Mouse (Mus musculus) embryonic facial prominence, embryonic 14.5 days (tissue): ENCODE data around the gene Dlst. TPM values are rescaled to one million over a fixed set of nuclear protein-coding genes. Genes with fewer than 3 reads are reported as not detected.

Experiments
- ATAC-seq: fragments of 200-750 bp; cut with Nextera tagmentation; 2 replicates; pipeline ENCODE4 v1.8.0; 2017; ENCODE audit warnings: low read depth, moderate number of reproducible peaks, moderate TSS enrichment
- DNase-seq: peaks from one replicate; pipeline ENCODE4 v3.0.0-alpha.2; 2015; ENCODE audit warnings: low spot score
- H3K27ac ChIP-seq: fragments of 300-500 bp; sonication (generic); replicated peaks from 2 replicates; pipeline ENCODE4 v1.5.1; 2014; ENCODE audit warnings: low read depth, mild to moderate bottlenecking, low read length, moderate library complexity
- H3K27me3 ChIP-seq: fragments of 300-500 bp; sonication (generic); replicated peaks from 2 replicates; pipeline ENCODE4 v1.6.1; 2014; ENCODE audit warnings: low read length; ENCODE audit not compliant: control insufficient read depth, insufficient read depth
- H3K36me3 ChIP-seq: fragments of 300-500 bp; sonication (generic); 2 replicates; pipeline ENCODE4 v1.6.1; 2014; ENCODE audit warnings: low read length, mixed read lengths; ENCODE audit not compliant: control insufficient read depth, insufficient read depth
- H3K4me1 ChIP-seq: fragments of 300-500 bp; sonication (generic); 2 replicates; pipeline ENCODE4 v1.6.1; 2014; ENCODE audit warnings: antibody characterized with exemption, low read length; ENCODE audit not compliant: control insufficient read depth, insufficient read depth
- H3K4me2 ChIP-seq: fragments of 300-500 bp; sonication (generic); 2 replicates; pipeline ENCODE4 v1.6.1; 2014; ENCODE audit warnings: low read depth, mild to moderate bottlenecking, low read length, moderate library complexity, mixed read lengths
- H3K4me3 ChIP-seq: fragments of 300-500 bp; sonication (generic); 2 replicates; pipeline ENCODE4 v1.5.1; 2014; ENCODE audit warnings: low read depth, mild to moderate bottlenecking, low read length
- H3K9ac ChIP-seq: fragments of 300-500 bp; sonication (generic); 2 replicates; pipeline ENCODE4 v1.6.1; 2014; ENCODE audit warnings: low read depth, mild to moderate bottlenecking, low read length, moderate library complexity, mixed read lengths
- H3K9me3 ChIP-seq: fragments of 300-500 bp; sonication (generic); 2 replicates; pipeline ENCODE4 v1.6.1; 2016; ENCODE audit warnings: low read length; ENCODE audit not compliant: control insufficient read depth
- WGBS: fragments of 180-500 bp; shearing (Covaris S2); extraction: QIAGEN DNeasy Blood & Tissue Kit; methylation state at CpG from one replicate; pipeline ENCODE4 v1.1.7; 2014; 5-methylcytosine and 5-hydroxymethylcytosine counted together
- polyA plus RNA-seq: library from polyadenylated mRNA; unstranded; fragments of >200 nt; fragmentation: Nextera tagmentation; extraction: Ambion mirVana; gene quantifications from 2 replicates; pipeline ENCODE4 v1.2.1, GENCODE M21; 2014

The Dlst gene
- 110 and 112 TPM in 2 replicates for polyA plus RNA-seq

DNA sequence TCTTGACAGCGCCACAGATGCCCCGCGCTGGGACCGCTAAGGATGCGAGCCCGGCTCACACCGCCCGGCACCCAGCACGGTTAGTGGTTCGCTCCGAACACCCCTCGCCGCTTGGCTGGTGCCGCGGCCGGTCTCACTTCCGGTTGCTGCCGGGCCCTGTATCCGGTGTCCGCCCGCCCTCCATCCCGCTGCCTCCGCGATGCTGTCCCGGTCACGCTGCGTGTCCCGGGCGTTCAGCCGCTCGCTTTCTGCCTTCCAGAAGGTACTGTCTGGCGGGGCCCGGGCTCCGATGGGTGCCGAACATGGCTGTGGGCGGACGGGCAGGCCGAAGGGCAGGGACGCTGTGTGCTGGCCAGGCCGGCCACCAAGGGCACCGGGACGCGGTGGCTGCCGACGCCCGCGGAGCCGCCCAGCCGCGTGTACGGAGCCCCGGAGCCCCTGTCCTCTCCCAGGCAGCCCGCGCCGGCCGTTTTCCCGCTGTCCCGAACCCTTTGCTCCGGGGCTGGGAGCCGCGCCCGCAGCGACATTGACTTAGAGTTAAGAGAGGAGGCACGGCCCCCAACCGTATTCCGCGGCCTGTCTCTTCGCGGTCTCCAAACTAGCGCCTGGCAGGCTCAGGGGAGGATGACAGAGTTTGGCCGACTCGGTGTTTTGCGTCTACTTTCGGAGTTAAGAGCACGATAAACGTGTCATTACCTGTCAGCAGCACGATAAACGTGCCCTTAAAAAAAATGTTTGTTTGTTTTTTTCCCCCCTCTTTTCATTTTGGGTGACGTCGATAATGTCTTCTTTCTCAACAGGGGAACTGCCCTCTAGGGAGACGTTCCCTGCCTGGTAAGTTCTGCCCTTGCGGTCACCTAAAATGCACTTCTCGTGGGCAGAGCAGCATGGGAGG, at the start of gene Dlst, which contains the start of gene Prox2:
TSS of gene Dlst (plus strand) at position 136 of the 895 bp plus-strand sequence.
TSS of gene Prox2 (minus strand) at position 62 of the 895 bp plus-strand sequence.
- under 1% methylated on average over 35 of the region's 83 CpGs for WGBS
- no peaks in the 10 kb centered on the region for H3K9me3 ChIP-seq
- H3K4me1 ChIP-seq = peaks cover 27% of the 10 kb centered on the region
- H3K4me2 ChIP-seq = peak within 1 kb of the TSS; percentile 71
- peak within 1 kb of the TSS; percentile 86 for H3K27ac ChIP-seq
- H3K27me3 ChIP-seq = no peaks in the 10 kb centered on the region
- peak; percentile 91 for DNase-seq
- H3K4me3 ChIP-seq = peak within 1 kb of the TSS; percentile 96
- peak; percentile 95 for ATAC-seq
- peak within 1 kb of the TSS; percentile 96 for H3K9ac ChIP-seq
- H3K36me3 ChIP-seq = no peaks in the 10 kb centered on the region

DNA sequence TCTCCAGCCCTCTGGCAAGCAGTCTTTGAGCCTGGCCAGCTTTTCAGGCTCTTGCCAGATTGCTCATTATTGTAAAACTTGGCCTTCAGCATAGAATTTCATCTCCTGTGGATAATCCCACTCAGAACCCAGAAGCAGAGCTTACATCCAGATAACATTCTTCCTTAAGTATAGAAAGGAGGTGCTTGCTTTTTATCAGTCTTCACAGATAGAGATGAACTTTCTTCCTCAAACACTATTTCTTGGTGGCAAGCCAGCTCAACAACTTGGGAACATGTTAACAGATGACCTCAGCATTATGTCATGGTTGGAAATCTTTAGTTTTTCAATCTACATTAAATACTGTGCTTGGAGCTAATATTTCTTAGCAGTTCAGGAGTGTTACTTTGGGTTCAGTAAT, 39.6 kb upstream of the Dlst start:
- no peak overlapping the region for H3K9ac ChIP-seq
- no peaks in the 10 kb centered on the region for H3K4me1 ChIP-seq
- ATAC-seq (no peak), DNase-seq (no peak)
- no peaks in the 10 kb centered on the region for H3K27me3 ChIP-seq
- H3K9me3 ChIP-seq = no peaks in the 10 kb centered on the region
- no peak overlapping the region for H3K27ac ChIP-seq
- H3K4me3 ChIP-seq = no peak overlapping the region
- no peak overlapping the region for H3K4me2 ChIP-seq
- H3K36me3 ChIP-seq = peaks cover 69% of the 10 kb centered on the region

DNA sequence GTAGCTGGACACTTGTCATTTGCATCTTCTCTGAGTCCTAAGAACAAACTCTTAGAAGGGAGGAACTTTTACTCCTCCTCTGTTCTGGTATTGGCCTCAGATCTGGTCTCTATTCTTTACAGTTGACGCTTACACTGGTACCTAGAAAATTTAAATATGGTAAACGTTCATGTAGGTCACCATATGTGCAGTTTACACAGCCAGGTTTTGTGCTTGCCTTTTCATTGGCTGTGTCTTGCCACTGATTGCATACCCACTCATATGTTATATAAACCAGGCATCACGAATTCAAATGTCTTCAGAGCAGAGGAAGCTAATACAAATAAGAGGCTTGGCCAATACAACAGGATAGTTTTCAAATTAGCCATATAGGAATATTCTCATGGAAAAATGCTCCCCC, 33.5 kb upstream of the Dlst start:
- H3K36me3 ChIP-seq = peaks cover 34% of the 10 kb centered on the region; the same call in 1 of the 2 replicates
- H3K27ac ChIP-seq = no peak overlapping the region
- no peaks in the 10 kb centered on the region for H3K27me3 ChIP-seq
- H3K4me3 ChIP-seq = no peak overlapping the region
- no peaks in the 10 kb centered on the region for H3K9me3 ChIP-seq
- no peak overlapping the region for H3K9ac ChIP-seq
- no peaks in the 10 kb centered on the region for H3K4me1 ChIP-seq
- H3K4me2 ChIP-seq = no peak overlapping the region
- ATAC-seq (no peak), DNase-seq (no peak)
- WGBS = 82% methylated on average over 3 of the region's 3 CpGs

DNA sequence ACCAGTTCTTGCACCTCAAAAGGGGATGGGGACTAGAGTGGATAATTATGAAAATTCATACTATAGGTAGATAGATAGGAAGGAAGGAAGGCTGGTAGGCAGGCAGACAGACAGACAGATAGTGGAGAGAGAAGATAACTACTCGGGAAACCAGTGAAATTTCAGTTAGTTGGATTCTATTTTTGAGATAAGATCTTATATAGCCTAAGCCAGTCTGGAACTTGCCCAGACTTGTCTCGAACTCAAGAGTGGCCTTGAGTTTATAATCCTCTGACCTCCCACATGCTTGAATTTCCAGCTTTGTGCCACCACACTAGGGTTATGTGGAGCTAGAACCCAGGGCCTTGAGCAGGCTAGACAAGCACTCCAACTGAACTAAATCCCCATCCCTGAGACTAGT, 26.4 kb upstream of the Dlst start:
- H3K27ac ChIP-seq = no peak overlapping the region
- 86% methylated on average over 2 of the region's 2 CpGs for WGBS
- H3K4me3 ChIP-seq = no peak overlapping the region
- DNase-seq = no peak
- ATAC-seq = no peak
- no peak overlapping the region for H3K9ac ChIP-seq
- no peaks in the 10 kb centered on the region for H3K9me3 ChIP-seq
- no peaks in the 10 kb centered on the region for H3K4me1 ChIP-seq
- no peak overlapping the region for H3K4me2 ChIP-seq
- peaks cover 34% of the 10 kb centered on the region for H3K36me3 ChIP-seq
- no peaks in the 10 kb centered on the region for H3K27me3 ChIP-seq

DNA sequence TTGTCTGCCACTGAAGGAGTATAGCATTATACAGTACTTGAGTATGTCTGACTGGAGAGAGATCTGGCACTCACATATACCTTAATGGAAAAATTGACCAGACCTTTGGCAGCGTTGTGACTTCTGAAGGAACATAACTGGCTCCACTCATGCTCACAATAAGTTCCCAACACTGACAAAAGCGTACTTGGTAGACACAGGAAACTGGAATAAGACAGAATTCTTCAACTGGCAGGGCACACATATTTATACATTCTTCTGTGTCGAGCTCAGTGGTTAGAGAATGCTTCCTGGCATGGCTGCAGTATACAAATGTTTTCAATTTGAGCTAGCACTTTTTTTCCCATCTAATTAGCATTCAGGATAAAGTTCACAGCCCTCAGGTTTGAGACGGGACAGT, 25.7 kb upstream of the Dlst start:
- Histone ChIP-seq H3K36me3 (peaks cover 37% of the 10 kb centered on the region), H3K4me3 (no peak overlapping the region), H3K9me3 (no peaks in the 10 kb centered on the region), H3K4me2 (no peak overlapping the region), H3K27ac (no peak overlapping the region), H3K9ac (no peak overlapping the region), H3K4me1 (no peaks in the 10 kb centered on the region), H3K27me3 (no peaks in the 10 kb centered on the region)
- ATAC-seq (no peak), DNase-seq (peak; percentile 17)
- 58% methylated on average over 4 of the region's 4 CpGs for WGBS

DNA sequence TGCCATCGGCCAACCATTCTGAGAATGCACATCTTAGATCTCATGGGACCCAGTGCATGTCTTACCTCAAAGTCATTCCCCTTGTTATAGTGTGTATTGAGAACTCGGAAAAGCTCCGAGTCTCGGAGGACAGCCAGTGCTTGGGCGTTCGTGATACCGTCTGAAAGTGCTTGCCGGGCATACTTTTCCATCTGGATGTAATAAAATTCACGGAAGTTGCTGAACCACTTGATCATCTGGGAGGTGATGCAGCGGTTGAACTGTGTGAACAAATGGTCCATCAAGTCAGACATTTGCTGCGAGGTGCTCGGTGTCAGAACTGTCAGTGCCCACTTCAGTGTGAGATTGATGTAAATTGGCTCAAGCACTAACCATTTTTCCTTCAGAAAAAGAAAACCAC, 22.8 kb upstream of the Dlst start:
- Histone ChIP-seq H3K4me3 (no peak overlapping the region), H3K27ac (no peak overlapping the region), H3K4me2 (no peak overlapping the region), H3K9ac (no peak overlapping the region), H3K4me1 (no peaks in the 10 kb centered on the region), H3K27me3 (no peaks in the 10 kb centered on the region), H3K9me3 (no peaks in the 10 kb centered on the region), H3K36me3 (peaks cover 37% of the 10 kb centered on the region)
- ATAC-seq (no peak), DNase-seq (no peak)
- 64% methylated on average over 12 of the region's 12 CpGs for WGBS

DNA sequence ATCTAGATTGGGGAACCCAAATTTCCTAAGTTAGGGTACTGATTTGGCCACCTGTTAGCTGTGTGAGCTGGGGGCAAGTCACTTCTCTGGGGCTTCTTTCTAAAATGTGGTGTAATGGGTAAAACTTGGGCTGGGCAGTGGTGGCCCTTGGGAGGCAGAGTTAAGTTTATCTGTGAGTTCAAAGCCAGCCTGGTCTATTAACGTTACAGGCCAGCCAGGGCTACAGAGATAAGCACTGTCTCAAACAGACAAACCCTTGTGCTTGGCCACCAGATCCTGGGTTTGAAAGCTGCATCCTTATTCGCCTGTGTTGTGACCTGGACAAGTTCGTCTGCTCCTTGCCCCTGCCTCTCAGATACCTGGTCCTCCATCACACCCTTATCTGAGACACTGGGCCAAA, 19.4 kb upstream of the Dlst start:
- Histone ChIP-seq H3K4me2 (no peak overlapping the region), H3K9ac (no peak overlapping the region), H3K9me3 (no peaks in the 10 kb centered on the region), H3K36me3 (peaks cover 36% of the 10 kb centered on the region), H3K27me3 (no peaks in the 10 kb centered on the region), H3K27ac (no peak overlapping the region), H3K4me1 (peaks cover 15% of the 10 kb centered on the region), H3K4me3 (no peak overlapping the region)
- ATAC-seq = no peak
- WGBS = 96% methylated on average over 3 of the region's 3 CpGs
- DNase-seq = no peak

DNA sequence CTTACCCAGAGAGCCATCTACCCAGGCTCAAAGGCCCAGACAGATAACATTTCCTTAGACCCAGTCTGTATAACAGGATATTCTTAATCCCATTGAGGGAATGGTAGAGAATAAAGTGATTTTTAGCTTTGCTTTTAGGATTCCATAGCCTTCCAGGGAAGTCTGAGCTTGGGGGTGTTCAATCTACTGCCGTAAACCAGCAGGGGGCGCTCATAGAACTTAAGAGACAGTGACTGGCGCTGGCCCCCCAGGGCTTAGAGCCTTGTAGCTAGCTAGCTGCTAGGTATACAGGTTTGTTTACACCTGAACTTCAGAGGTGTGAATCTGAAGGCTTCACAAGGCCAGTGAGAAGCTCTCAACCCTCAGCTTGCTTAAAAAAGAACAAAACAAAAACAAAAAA, 18.4 kb upstream of the Dlst start:
- Histone ChIP-seq H3K4me2 (no peak overlapping the region), H3K4me3 (no peak overlapping the region), H3K27me3 (no peaks in the 10 kb centered on the region), H3K9me3 (no peaks in the 10 kb centered on the region), H3K9ac (no peak overlapping the region), H3K4me1 (peaks cover 15% of the 10 kb centered on the region), H3K27ac (no peak overlapping the region), H3K36me3 (peaks cover 25% of the 10 kb centered on the region)
- ATAC-seq (no peak), DNase-seq (peak; percentile 84)
- WGBS = 6% methylated on average over 3 of the region's 3 CpGs

DNA sequence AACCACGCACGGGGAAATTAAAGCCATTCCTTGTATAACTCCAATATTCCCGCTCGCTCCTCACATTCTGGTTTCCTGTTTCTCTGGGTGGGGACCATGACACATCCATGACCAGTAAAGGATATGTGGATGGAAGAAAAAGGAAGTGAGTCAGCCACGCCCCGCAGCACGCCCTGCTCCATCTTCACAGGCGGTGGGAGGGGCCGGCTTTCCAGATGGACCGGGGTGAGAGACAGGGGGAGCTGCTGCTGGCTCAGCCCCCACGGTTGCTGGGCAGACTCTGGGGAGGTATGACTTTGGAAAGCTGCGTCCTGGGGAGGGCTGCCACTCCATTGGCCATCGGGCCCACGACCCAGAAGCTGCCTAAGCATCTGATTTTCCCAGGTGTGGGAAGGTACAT, 16.6 kb upstream of the Dlst start:
- 30% methylated on average over 14 of the region's 14 CpGs for WGBS

More for the DNA sequence above, 16.6 kb upstream of the Dlst start:
- ATAC-seq = peak; percentile 69
- Histone ChIP-seq H3K9me3 (no peaks in the 10 kb centered on the region), H3K9ac (no peak overlapping the region), H3K27ac (no peak overlapping the region; the same call in none of the 2 replicates), H3K4me1 (peaks cover 15% of the 10 kb centered on the region), H3K27me3 (no peaks in the 10 kb centered on the region), H3K36me3 (peaks cover 8% of the 10 kb centered on the region), H3K4me2 (peak overlapping the region; percentile 26; the same call in 1 of the 2 replicates), H3K4me3 (no peak overlapping the region)
- peak; percentile 70 for DNase-seq
